Mouse (Mus musculus) lung, postnatal 25 days (tissue): ENCODE data around the gene Tmc7.

ENCODE experiments used
- DNase-seq: peaks from one replicate; pipeline ENCODE4 v3.0.0; 2022; ENCODE audit warnings: low spot score

The Tmc7 gene

DNA sequence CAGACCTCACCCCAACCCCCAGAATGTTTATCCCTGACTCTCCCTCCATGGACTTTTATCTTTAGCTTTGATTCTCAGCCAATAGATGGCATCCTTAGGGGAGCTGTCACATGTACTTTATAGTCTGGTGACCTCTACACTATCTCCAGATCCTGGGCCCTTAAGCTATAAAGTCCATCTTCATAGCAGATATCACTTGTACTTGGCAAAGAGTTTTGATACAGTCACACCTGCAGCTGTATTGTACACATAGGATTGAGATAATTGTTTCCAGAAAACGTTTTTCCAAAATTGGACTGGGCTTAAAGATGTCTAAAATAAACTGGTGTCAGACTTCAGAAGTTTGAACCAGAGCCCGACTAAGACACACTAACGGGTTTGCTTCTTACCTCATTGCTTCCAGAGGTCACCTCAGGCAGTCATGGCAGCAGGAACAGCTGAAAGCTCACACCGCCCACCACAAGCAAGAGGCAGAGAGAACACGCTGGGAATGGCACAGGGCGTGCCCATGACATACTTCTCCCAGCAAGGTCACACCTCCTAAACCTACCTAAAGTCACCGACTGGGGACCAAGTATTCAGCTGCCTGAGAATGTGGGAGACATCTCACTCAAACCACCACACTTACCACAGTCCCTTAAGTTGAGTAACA, 84.6 kb downstream of the Tmc7 start:
- no peak for DNase-seq

DNA sequence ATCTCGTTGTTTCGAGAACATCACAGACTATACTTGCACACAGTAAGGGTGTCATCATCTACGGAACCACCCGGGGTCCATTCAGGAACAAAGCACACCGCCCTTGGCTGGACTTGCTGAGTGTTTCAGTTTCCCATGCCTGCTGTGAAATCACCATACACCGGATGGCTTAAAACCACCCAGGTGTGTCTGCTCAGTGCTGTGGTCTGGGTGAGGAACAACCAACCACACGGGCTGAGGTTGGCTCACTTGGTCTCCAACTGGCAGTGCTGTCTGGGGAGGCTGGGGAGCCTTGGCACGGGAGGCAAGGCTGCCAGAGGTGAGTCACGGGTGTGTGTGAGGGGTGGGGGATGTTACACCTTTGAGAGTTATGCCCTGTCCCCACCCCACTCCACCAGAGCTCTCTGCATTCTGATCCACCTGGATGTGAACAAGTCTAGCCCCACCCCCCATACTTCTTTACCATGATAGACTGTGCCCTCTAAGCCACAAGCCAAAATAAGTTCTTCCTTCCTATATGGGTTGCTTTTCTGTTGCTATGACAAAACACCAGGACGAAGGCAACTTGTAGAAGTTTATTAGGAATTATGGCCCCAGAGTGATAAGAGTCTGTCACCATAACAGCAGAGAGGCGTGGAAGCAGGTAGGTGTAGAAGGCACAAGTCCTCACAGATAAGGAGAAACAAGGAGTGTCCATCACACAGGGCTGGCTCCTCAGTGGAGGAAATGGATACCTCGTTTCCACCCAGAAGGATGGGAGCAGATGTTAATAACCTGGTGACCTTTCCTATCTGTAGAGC, 85.4 kb downstream of the Tmc7 start:
- DNase-seq: no peak

DNA sequence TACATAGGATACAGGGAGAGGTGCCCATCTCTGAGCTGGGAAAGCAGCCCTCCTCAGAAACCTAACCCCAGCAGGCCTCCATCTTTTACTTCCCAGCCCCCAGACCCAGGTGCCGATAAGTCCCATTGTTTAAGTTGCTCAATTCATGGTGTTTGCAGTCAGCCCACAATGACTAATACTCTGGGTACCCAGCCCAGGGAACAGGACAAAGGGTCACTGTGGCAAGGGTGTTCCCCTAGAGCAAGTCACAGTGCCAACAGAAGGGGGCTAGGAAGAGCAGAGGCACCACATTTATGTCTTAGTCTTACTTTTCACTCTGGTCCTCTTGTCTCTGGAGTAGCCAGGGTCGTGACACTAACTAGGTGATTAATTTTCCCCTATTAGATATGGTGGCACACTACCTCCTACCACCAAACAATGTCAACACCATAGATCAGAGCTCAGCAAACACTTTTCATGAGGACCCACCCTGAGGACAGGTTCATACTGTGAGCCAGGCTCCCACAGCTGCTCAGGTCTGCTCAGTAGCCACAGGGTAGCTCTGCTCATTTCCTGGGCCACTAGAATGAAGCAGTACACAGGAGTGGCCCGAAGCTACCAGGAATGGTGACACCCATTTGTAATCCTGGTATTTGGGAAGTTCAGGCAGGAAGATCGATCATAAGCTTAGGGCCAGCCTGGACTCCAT, 89.5 kb downstream of the Tmc7 start:
- no peak for DNase-seq

DNA sequence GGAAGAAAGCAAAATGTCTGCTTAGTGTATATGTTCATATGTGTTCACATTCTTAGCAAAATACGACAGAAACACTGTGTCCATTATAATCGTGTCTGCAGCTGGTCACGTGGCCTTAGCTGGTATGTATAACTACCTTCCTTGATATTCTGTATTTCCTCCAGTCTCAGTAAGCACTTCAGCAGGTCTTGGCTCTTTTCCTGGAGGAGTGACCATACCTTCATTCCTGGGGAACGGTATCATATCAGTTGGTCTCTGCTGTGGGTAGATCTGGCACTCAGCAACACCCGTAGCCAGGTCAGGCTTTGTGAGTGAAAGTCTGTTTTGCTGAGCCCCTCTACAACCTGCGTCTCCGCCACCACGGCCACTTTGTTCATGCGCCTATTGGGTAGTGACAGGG, 90.6 kb downstream of the Tmc7 start:
- DNase-seq: peak; percentile 60

DNA sequence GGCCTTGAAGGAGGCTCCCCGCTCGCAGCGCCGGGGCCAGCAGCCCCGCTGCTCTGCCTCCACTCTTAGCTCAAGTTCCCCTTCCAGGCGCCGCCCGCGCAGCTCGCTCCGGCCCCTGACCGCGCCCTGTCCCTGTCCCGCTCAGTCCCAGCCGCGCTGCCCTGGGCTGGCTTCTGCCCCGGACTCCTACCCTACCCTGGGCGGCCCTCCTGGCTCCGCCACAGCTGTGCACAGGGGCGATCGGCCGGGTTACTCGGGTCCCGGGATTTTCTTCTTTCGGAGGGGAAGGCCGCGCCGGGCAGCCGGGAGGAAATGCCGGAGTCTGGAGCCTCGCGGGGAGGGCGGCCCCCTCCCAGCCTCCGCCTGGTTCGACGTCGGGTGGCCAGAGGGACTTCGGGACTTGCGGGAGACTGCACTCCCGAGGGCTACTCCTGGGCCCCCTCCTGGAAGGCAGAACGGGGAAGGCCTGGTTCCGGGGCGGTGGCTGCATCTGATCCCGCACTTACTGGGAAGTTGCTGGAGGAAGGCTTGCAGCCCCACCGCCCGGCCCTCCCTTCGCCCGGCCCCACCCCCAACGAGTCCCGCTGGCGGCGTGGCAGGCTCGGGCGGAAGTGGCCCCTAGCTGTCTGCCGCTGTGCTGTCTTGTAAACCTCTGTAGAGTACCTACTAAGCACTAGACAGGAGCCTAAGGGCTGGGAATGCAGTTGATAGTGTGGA, 92.9 kb downstream of the Tmc7 start, which contains the start of gene Itpripl2:
TSS of gene Itpripl2 (minus strand) at position 545 of the 717 bp plus-strand sequence.
- DNase-seq: peak; percentile 92

DNA sequence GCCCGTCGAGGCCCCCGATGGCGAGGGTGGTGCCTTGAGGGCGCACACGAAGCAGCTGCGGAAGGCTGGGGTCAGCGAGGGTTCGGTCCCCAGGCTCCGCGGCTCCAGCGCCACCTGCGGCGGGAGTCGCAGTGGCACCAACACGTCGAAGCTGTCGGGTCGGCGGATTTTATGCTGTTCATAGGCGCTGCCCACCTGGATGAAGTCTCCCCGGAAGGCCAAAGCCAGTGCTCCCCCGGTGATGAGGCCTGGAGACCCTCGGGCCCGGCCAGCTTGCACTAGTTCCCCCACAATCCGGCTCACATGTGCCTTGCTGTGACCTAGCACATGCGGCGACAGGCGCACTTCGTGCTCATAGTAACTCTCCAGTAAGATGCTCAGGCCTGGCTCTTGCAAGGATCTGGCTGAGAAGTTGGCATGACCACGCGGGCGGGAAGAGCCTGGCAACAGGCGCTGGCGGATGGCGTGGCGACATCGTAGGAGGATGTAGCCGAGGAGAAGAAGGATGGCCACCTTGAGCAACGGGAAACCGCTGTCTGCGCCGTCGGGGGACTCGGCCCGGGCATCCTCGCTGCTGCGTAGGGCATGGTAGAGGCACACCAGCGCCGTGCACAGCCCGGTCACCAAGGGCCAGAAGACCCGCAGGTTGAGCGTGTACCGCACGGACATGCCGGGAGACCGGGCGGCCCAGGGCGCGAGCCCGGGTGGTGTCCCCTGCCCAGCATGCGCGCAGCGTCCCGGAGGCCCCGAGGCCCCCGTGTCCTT, 93.7 kb downstream of the Tmc7 start:
- no peak for DNase-seq

DNA sequence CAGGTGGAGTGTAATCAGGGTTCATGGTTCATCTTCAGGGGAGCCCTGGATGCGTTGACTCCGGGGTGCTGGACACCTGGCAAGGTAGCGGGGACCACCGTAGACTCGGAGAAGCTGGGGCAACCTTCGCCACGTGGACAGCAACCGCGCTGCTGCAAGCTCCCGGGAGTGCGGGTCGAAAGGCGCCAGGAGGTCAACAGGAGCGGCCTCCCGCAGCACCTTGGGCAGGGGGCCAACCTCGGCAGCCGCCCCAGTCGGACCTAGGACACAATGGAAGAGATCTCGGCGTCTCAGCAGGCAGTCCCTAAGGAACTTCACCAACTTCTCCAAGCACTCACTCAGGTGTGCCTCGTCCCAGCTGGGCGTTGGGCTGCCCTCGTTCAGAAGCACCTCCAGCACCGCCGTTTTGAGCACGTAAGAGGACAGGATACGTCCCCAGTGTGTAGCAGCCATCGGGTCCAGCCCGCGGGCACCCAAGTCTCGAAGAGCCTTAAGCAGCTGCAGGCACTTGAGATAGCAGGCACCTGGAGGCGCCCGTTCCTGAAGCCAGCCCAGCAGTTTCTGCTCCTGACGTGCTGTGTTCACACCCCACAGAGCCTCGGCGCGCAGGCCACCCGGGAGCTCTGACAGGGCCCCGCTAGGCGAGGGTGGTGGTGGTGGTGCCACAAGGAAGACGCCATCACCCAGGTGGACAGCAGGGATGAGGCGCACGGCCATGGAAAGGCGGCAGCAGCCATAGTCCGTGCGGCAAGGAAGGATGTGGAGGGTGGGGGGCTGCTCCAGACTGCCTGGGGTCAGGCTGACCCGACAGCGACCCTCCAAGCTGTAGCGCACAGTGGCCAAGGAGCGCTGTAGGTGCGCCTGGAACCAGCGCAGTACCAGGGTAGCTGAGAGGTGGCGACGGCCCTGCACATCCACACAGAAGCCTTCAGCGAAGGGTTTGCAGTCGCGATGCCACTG, 94.5 kb downstream of the Tmc7 start:
- DNase-seq: no peak

DNA sequence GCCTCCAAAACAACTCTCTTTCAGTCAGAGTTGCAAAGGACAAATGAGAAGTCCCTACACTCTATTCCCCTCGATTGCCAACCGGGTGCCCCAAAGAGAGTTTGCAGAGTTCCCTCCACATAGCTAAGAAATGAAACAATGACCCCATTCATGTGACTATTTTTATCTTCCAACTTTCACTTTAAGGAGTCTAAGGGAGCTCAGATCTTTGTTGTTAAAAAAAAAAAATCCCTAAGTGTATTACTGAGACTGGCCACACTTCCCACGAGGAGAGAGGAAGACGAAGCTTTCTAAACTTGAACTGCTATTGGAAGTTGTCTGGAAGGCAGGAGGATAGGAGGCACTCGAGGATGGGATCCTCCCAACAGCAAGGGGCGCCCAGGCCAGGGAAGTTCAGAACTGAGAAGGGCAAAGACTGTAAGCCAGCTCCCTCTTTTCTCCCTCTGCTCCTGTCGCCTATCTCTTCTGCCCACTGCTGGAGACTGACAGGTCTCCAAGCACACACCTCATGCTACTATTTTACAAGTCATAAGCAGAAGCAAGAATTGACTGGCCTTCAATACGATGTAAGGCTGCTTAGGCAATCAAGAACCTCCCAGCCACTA, 96.4 kb downstream of the Tmc7 start:
- no peak for DNase-seq

DNA sequence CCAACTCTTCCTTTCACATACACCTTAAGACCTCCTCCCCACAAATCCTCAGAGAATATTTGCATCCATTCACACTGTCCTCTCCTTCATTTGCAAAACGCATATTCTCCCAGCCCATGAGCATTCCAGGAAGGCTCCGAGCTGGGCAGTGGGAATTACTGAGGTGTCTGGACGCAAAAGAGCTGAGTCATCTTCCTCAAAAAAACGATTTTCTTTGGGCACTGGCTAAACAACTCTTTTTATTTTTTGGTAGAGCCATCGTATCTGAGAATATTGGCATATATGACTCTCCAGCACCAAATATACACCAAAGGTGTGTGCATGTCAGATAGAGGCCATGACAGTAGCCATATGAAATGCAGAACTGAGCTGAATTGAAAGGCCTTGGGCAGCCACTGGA, 97.6 kb downstream of the Tmc7 start:
- DNase-seq: no peak
